Mouse (Mus musculus): ENCODE measurements at regions not wholly inside any gene's neighbourhood (a gene's known extent, or its start where the extent isn't known, plus 50 kb on each side); places are given as distances from the start of the nearest gene placed in this dataset.

DNA sequence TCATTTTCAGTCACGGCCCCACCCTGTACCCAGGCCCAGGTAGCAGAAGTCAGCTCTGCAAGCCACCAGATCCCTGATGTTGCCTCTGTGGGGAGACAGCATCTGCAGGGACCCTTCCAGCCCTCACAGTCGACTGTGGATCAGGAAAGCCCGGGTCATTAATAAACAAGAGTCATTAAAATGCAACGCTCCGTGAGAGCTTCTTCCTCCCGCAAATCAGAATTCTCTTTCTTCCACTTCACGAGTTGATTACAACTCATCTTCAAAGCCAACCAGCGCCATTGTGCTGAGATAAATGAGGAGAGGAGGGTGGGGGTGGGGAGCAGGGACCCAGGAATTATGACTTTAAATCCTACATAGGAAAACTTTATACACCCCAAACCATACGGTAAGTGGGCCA is 54.9 kb upstream of the Zfp64 start:
- DNase-seq = no peak

DNA sequence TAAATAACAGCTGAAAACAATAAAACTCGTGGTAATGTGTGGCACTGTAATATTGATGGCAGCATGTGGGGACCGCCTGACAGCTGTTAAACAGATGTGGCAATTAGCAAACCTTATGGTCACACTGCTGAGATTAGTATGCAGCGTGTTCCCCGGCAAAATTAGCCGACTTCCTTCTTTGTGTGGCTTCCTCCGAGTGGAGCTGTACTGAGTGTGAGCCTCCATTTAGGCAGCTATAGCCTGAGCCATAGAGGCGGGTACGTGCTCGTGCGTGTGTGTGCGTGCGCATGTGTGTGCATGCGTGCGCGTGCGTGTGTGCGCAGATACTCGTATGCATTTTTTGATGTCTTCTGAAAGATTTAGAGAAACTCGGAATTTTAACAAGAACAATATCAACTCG is 53.4 kb upstream of the Zfp64 start:
- DNase-seq = no peak

DNA sequence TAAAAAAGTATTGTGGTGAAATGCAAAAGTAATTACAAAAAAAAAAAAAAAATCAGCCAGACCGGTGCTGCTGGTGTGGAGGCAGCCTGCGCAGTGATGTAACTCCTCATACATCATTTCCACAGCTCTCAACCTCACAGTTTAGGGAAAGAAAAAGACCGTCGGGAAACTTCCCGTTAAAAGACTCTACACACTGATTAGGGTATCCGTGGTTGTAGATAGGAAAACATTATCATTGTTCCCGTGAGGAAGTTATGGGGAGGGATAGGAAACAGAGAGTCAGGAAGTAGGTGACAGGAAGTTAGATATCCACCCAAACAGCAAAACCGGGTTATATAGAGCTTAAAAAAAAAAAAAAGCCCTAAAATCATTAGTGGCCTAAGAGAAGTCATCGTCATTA is 52.9 kb upstream of the Zfp64 start:
- no peak for DNase-seq

DNA sequence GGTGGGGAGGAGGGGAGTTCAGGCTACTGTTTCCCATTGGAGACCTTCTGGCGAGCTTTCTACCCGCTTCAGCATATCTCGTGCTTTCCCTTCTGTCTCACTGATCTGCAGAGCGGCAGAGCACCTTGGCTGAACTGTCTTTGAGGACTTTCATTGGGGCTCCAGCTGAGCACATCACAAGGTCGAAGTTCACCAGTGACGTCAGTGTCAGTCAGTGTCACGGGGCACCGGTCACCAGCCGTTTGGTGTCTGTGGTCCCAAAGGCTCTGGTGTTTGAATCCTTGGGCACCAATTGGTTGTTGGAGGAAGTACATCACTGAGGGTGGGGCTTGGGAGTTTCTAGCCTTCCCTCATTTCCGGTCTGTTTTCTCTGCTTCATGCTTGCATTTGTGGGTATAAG is 51.2 kb upstream of the Zfp64 start:
- DNase-seq = no peak

DNA sequence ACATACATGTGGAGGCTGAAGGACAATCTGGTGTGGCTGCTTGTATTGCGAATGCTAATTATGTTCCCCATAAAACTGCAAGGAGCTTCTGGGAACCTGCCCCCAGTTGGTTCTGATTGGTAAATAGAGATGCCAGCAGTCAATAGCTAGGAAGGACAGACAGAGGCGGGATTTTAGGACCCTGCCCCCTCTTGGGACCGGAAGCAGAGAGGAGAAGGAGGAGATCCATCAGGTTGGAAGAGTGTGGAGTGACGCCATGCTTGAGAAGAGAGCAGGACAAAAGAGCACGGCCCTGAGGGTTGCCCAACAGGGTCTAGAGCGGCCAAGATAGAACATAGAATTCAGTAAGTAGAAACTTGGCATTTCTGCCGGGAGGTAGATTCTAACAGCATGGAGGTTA is 50.4 kb upstream of the Zfp64 start:
- no peak for DNase-seq

All from cerebellum, adult 9-10 months (tissue).